Mouse (Mus musculus) left cerebral cortex, postnatal 14 days (tissue): ENCODE data around the gene Tmc8. TPM values are rescaled to one million over a fixed set of nuclear protein-coding genes. Genes with fewer than 3 reads are reported as not detected.
"Not testable (repeated sequence)": the region's sequence is repeated elsewhere in the genome, so short reads cannot be mapped to it uniquely, and the experiment has no call there.

Experiments used
- DNase-seq, 2 experiments: peaks; one replicate each; pipeline ENCODE4 v3.0.0; 2021 to 2022; ENCODE audit warnings: low spot score in 2 of 2, mixed read lengths in 1 of 2
- intact Hi-C: fragments of 180-260 bp; cut with DNase I; formaldehyde crosslinking; loops from one replicate; pipeline ENCODE4 v1.15.1; 2025
- total RNA-seq, 2 experiments: library from RNA; stranded (reverse); gene quantifications; 2 replicates each; pipeline ENCODE4 v1.2.3; 2021

Gene Tmc8
- total RNA-seq, 2 experiments from 2014 or later, result 1.0 to 1.4 TPM

GRCm38 (mm10) chr11:117769683-117770047 lies 12.2 kb upstream of the Tmc8 start:
- DNase-seq, result no peak

GRCm38 (mm10) chr11:117770407-117770806 lies 11.5 kb upstream of the Tmc8 start:
- intact Hi-C loops, result no loop called here

More at GRCm38 (mm10) chr11:117769683-117770047, 12.2 kb upstream of the Tmc8 start:
- intact Hi-C loops, result no loop called here

GRCm38 (mm10) chr11:117772352-117772751 lies 9.5 kb upstream of the Tmc8 start:
- intact Hi-C loops, result no loop called here
- no peak for DNase-seq

More at GRCm38 (mm10) chr11:117770407-117770806, 11.5 kb upstream of the Tmc8 start:
- DNase-seq, result no peak

- intact Hi-C loops, result no loop called here
- DNase-seq, result no peak
Measured at GRCm38 (mm10) chr11:117774925-117775324, 7.0 kb upstream of the Tmc8 start.

GRCm38 (mm10) chr11:117775540-117775939 lies 6.3 kb upstream of the Tmc8 start:
- no peak for DNase-seq
- intact Hi-C loops, result no loop called here

GRCm38 (mm10) chr11:117776085-117776792 lies 5.6 kb upstream of the Tmc8 start:
- no peak for DNase-seq
- intact Hi-C loops, result no loop called here

- no peak for DNase-seq
- intact Hi-C loops, result no loop called here
Measured at GRCm38 (mm10) chr11:117777111-117777510, 4.8 kb upstream of the Tmc8 start.

- intact Hi-C loops, result no loop called here
- DNase-seq, result no peak
Measured at GRCm38 (mm10) chr11:117778031-117778430, 3.8 kb upstream of the Tmc8 start.

GRCm38 (mm10) chr11:117778851-117779433 lies 2.9 kb upstream of the Tmc8 start:
- intact Hi-C loops, result no loop called here
- DNase-seq, result no peak

- intact Hi-C loops, result no loop called here
- peak; percentile 45 to 50 for DNase-seq
Measured at GRCm38 (mm10) chr11:117779434-117780198, 2.3 kb upstream of the Tmc8 start.

GRCm38 (mm10) chr11:117780199-117780515 lies 1.7 kb upstream of the Tmc8 start:
- DNase-seq, result no peak
- intact Hi-C loops, result no loop called here

- intact Hi-C loops, result no loop called here
Measured at GRCm38 (mm10) chr11:117780582-117781111, 1.2 kb upstream of the Tmc8 start.

GRCm38 (mm10) chr11:117781199-117781821 lies 566 bp upstream of the Tmc8 start:
- DNase-seq, result peak in 1 of 2 experiments; percentile 48

More at GRCm38 (mm10) chr11:117780582-117781111, 1.2 kb upstream of the Tmc8 start:
- DNase-seq, result no peak

GRCm38 (mm10) chr11:117782705-117783034 lies 794 bp downstream of the Tmc8 start:
- intact Hi-C loops, result no loop called here
- DNase-seq, result no peak

More at GRCm38 (mm10) chr11:117781199-117781821, 566 bp upstream of the Tmc8 start:
- intact Hi-C loops, result no loop called here

- DNase-seq, result peak; percentile 71 to 75
- intact Hi-C loops, result no loop called here
Measured at GRCm38 (mm10) chr11:117783089-117783488, 1.2 kb downstream of the Tmc8 start.

- intact Hi-C loops, result no loop called here
- DNase-seq, result no peak
Measured at GRCm38 (mm10) chr11:117783683-117784309, 1.9 kb downstream of the Tmc8 start.

- intact Hi-C loops, result loop anchor here (5.0 kb wide), 1 partner anchor 74 kb away; no protein-coding TSS in a partner anchor
- DNase-seq, result no peak
Measured at GRCm38 (mm10) chr11:117786294-117786693, 4.4 kb downstream of the Tmc8 start.

GRCm38 (mm10) chr11:117788481-117788880 lies 6.6 kb downstream of the Tmc8 start:
- intact Hi-C loops, result loop anchor here (5.0 kb wide), 1 partner anchor 76 kb away; no protein-coding TSS in a partner anchor
- not testable (repeated sequence) for DNase-seq

- DNase-seq, result peak; percentile 64 to 77
- intact Hi-C loops, result loop anchor here (2.0 kb wide), 1 partner anchor 35 kb away; the partner anchor contains the start of gene Afmid
Measured at GRCm38 (mm10) chr11:117790286-117790685, 8.4 kb downstream of the Tmc8 start.
